Mouse (Mus musculus): Measurements from ENCODE around the gene Xylt2. TPM values are rescaled to one million over a fixed set of nuclear protein-coding genes. Genes with fewer than 3 reads are reported as not detected.
A peak's percentile ranks its signal among the peaks of the same experiment; 100 is the strongest.

Xylt2 gene
- polyA plus RNA-seq, 1 experiment from 2014 or later = 20.5 TPM

GRCm38 (mm10) chr11:94632988-94633387 is 44.3 kb downstream of the Xylt2 start:
- Histone ChIP-seq H3K9ac (replicated peaks; ENCODE audit: low read depth, low read length) (no peak overlapping the region), H3K4me2 (replicated peaks; ENCODE audit: low read depth, low read length) (no peak overlapping the region), H3K4me1 (ENCODE audit: control insufficient read depth, insufficient read depth, low read length) (0 out of 2 replicates have a peak, but pooled peaks cover 6% of the 10 kb centered on the region), H3K36me3 (ENCODE audit: control insufficient read depth, insufficient read depth, low read length) (peaks cover 58% of the 10 kb centered on the region), H3K4me3 (ENCODE audit: low read depth, low read length) (no peak overlapping the region), H3K27ac (ENCODE audit: low read length) (no peak overlapping the region), H3K9me3 (ENCODE audit: control insufficient read depth, low read depth, low read length) (no peaks in the 10 kb centered on the region), H3K27me3 (ENCODE audit: control insufficient read depth, insufficient read depth, low read length) (no peaks in the 10 kb centered on the region)
- no peak for ATAC-seq (ENCODE audit: insufficient number of reproducible peaks, insufficient read depth, low FRiP score, low read depth)
- WGBS = 87% methylated on average over 8 of the region's 8 CpGs

- Histone ChIP-seq H3K4me1 (ENCODE audit: control insufficient read depth, insufficient read depth, low read length) (0 out of 2 replicates have a peak, but pooled peaks cover 6% of the 10 kb centered on the region), H3K4me2 (replicated peaks; ENCODE audit: low read depth, low read length) (no peak overlapping the region), H3K36me3 (ENCODE audit: control insufficient read depth, insufficient read depth, low read length) (peaks cover 49% of the 10 kb centered on the region), H3K27ac (ENCODE audit: low read length) (no peak overlapping the region), H3K27me3 (ENCODE audit: control insufficient read depth, insufficient read depth, low read length) (no peaks in the 10 kb centered on the region), H3K9me3 (ENCODE audit: control insufficient read depth, low read depth, low read length) (no peaks in the 10 kb centered on the region), H3K4me3 (ENCODE audit: low read depth, low read length) (no peak overlapping the region), H3K9ac (replicated peaks; ENCODE audit: low read depth, low read length) (no peak overlapping the region)
- WGBS = 94% methylated on average over 5 of the region's 5 CpGs
- ATAC-seq (ENCODE audit: insufficient number of reproducible peaks, insufficient read depth, low FRiP score, low read depth) = no peak
These were observed 45.3 kb downstream of the Xylt2 start for GRCm38 (mm10) chr11:94631969-94632368.

- Histone ChIP-seq H3K9ac (replicated peaks; ENCODE audit: low read depth, low read length) (peak overlapping the region; percentile 87), H3K4me1 (ENCODE audit: control insufficient read depth, insufficient read depth, low read length) (0 out of 2 replicates have a peak, but pooled peaks cover 6% of the 10 kb centered on the region), H3K27me3 (ENCODE audit: control insufficient read depth, insufficient read depth, low read length) (no peaks in the 10 kb centered on the region), H3K4me3 (ENCODE audit: low read depth, low read length) (peak overlapping the region; percentile 97), H3K4me2 (replicated peaks; ENCODE audit: low read depth, low read length) (peak overlapping the region; percentile 67), H3K36me3 (ENCODE audit: control insufficient read depth, insufficient read depth, low read length) (peaks cover 34% of the 10 kb centered on the region), H3K9me3 (ENCODE audit: control insufficient read depth, low read depth, low read length) (no peaks in the 10 kb centered on the region), H3K27ac (ENCODE audit: low read length) (peak overlapping the region; percentile 71)
- peak; percentile 28; the same call in 1 of the 2 replicates for ATAC-seq (ENCODE audit: insufficient number of reproducible peaks, insufficient read depth, low FRiP score, low read depth)
- 12% methylated on average over 26 of the region's 26 CpGs for WGBS
These were observed 46.9 kb downstream of the Xylt2 start for GRCm38 (mm10) chr11:94630199-94631011.

DNA sequence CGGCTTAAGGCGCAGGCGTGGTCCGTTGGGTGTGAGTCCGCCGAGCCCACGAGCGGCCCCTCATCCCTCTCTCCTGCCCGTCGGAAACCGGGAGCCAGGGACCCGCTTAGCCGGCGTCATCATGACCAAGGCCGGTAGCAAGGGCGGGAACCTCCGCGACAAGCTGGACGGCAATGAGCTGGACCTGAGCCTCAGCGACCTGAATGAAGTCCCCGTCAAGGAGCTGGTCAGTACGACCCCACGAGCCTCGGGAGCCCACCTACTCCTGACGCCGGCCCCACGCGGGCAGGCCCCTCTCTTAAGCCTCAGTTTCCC is 47.5 kb downstream of the Xylt2 start:
- Histone ChIP-seq H3K36me3 (ENCODE audit: control insufficient read depth, insufficient read depth, low read length) (peaks cover 28% of the 10 kb centered on the region), H3K4me3 (ENCODE audit: low read depth, low read length) (peak overlapping the region; percentile 97), H3K27me3 (ENCODE audit: control insufficient read depth, insufficient read depth, low read length) (no peaks in the 10 kb centered on the region), H3K4me2 (replicated peaks; ENCODE audit: low read depth, low read length) (peak overlapping the region; percentile 67), H3K9ac (replicated peaks; ENCODE audit: low read depth, low read length) (peak overlapping the region; percentile 87), H3K9me3 (ENCODE audit: control insufficient read depth, low read depth, low read length) (no peaks in the 10 kb centered on the region), H3K4me1 (ENCODE audit: control insufficient read depth, insufficient read depth, low read length) (0 out of 2 replicates have a peak, but pooled peaks cover 6% of the 10 kb centered on the region), H3K27ac (ENCODE audit: low read length) (peak overlapping the region; percentile 71)
- 0% methylated on average over 27 of the region's 28 CpGs for WGBS
- no peak; the same call in 1 of the 2 replicates for ATAC-seq (ENCODE audit: insufficient number of reproducible peaks, insufficient read depth, low FRiP score, low read depth)

- Histone ChIP-seq H3K9me3 (ENCODE audit: control insufficient read depth, low read depth, low read length) (no peaks in the 10 kb centered on the region), H3K4me2 (replicated peaks; ENCODE audit: low read depth, low read length) (peak within 1 kb of the TSS; percentile 67), H3K36me3 (ENCODE audit: control insufficient read depth, insufficient read depth, low read length) (peaks cover 23% of the 10 kb centered on the region), H3K27ac (ENCODE audit: low read length) (peak within 1 kb of the TSS; percentile 71), H3K4me1 (ENCODE audit: control insufficient read depth, insufficient read depth, low read length) (0 out of 2 replicates have a peak, but pooled peaks cover 6% of the 10 kb centered on the region), H3K27me3 (ENCODE audit: control insufficient read depth, insufficient read depth, low read length) (no peaks in the 10 kb centered on the region), H3K4me3 (ENCODE audit: low read depth, low read length) (peak within 1 kb of the TSS; percentile 97), H3K9ac (replicated peaks; ENCODE audit: low read depth, low read length) (peak within 1 kb of the TSS; percentile 87)
- WGBS = 4% methylated on average over 41 of the region's 41 CpGs
- ATAC-seq (ENCODE audit: insufficient number of reproducible peaks, insufficient read depth, low FRiP score, low read depth) = peak; percentile 95
These were observed 48.0 kb downstream of the Xylt2 start, which contains the start of gene Lrrc59 for GRCm38 (mm10) chr11:94629199-94629883. Lrrc59 (plus strand) TSS chr11:94629767.

DNA sequence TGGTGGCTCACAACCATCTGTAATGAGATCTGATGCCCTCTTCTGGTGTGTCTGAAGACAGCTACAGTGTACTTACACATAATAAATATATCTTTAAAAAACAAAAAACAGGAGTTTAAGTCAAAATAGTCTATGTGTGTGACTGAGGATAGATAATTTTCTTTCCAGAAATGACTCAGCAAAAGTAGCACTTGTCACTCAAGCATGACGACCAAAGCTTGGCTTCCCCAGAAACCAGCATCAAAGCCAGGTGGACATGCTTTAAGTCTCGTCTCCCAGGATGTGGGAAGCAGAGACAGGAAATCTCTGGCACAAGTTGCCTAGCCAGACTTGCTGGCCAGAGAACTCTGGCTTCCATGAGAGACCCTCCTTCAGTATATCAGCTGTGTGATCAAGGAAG is 55.2 kb downstream of the Xylt2 start:
- no peak for ATAC-seq (ENCODE audit: insufficient number of reproducible peaks, insufficient read depth, low FRiP score, low read depth)
- Histone ChIP-seq H3K4me1 (ENCODE audit: control insufficient read depth, insufficient read depth, low read length) (no peaks in the 10 kb centered on the region), H3K9ac (replicated peaks; ENCODE audit: low read depth, low read length) (no peak overlapping the region), H3K27me3 (ENCODE audit: control insufficient read depth, insufficient read depth, low read length) (no peaks in the 10 kb centered on the region), H3K27ac (ENCODE audit: low read length) (no peak overlapping the region), H3K9me3 (ENCODE audit: control insufficient read depth, low read depth, low read length) (no peaks in the 10 kb centered on the region), H3K36me3 (ENCODE audit: control insufficient read depth, insufficient read depth, low read length) (no peaks in the 10 kb centered on the region), H3K4me3 (ENCODE audit: low read depth, low read length) (no peak overlapping the region), H3K4me2 (replicated peaks; ENCODE audit: low read depth, low read length) (no peak overlapping the region)
- 65% methylated on average over 2 of the region's 2 CpGs for WGBS

DNA sequence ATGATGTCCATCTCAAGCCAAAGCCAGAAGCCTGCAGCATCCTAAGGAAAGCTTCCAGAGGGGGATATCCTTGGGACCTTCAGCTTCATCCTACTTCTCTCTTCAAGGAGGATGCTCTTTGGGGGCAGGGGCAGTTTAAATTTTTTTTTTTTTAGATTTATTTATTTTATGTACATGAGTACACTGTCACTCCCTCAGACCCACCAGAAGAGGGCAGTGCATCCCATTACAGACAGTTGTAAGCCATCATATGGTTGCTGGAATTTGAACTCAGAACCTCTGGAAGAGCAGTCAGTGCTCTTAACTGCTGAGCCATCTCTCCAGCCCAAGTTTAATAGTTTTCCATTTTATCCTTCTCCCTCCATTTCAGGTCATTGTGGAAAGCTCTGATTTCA is 55.9 kb downstream of the Xylt2 start:
- Histone ChIP-seq H3K4me1 (ENCODE audit: control insufficient read depth, insufficient read depth, low read length) (no peaks in the 10 kb centered on the region), H3K36me3 (ENCODE audit: control insufficient read depth, insufficient read depth, low read length) (no peaks in the 10 kb centered on the region), H3K4me2 (replicated peaks; ENCODE audit: low read depth, low read length) (no peak overlapping the region), H3K27me3 (ENCODE audit: control insufficient read depth, insufficient read depth, low read length) (no peaks in the 10 kb centered on the region), H3K4me3 (ENCODE audit: low read depth, low read length) (no peak overlapping the region), H3K27ac (ENCODE audit: low read length) (no peak overlapping the region), H3K9ac (replicated peaks; ENCODE audit: low read depth, low read length) (no peak overlapping the region), H3K9me3 (ENCODE audit: control insufficient read depth, low read depth, low read length) (no peaks in the 10 kb centered on the region)
- no peak for ATAC-seq (ENCODE audit: insufficient number of reproducible peaks, insufficient read depth, low FRiP score, low read depth)

- Histone ChIP-seq H3K4me2 (replicated peaks; ENCODE audit: low read depth, low read length) (no peak overlapping the region), H3K27ac (ENCODE audit: low read length) (no peak overlapping the region), H3K9me3 (ENCODE audit: control insufficient read depth, low read depth, low read length) (no peaks in the 10 kb centered on the region), H3K36me3 (ENCODE audit: control insufficient read depth, insufficient read depth, low read length) (no peaks in the 10 kb centered on the region), H3K9ac (replicated peaks; ENCODE audit: low read depth, low read length) (no peak overlapping the region), H3K4me3 (ENCODE audit: low read depth, low read length) (no peak overlapping the region), H3K27me3 (ENCODE audit: control insufficient read depth, insufficient read depth, low read length) (no peaks in the 10 kb centered on the region), H3K4me1 (ENCODE audit: control insufficient read depth, insufficient read depth, low read length) (no peaks in the 10 kb centered on the region)
- 63% methylated on average over 6 of the region's 6 CpGs for WGBS
- ATAC-seq (ENCODE audit: insufficient number of reproducible peaks, insufficient read depth, low FRiP score, low read depth) = no peak
These were observed 56.4 kb downstream of the Xylt2 start for GRCm38 (mm10) chr11:94620766-94621457.
